Mouse (Mus musculus): ENCODE data around the gene Npb.

Npb gene

DNA sequence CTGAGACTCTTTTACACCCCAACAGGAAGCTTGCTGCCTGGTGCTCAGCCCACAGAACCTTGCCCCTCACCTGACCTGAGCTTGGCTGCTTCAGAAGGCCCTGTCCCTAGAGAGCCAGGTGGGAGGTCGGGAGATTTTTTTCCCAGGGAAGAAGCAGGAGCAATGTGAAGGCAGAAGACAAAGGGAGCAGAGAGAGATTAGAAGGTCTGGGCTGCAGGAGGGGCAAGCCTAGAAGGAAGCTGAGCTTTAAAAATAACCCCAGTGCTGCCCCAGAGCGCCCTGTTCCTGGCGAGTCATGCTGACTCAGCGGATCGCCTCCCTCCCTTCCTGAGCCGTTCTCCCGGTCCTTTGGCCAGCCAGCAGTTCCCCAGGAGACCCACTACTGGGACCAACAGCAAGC lies 21.6 kb downstream of the Npb start:
- POLR2A ChIA-PET = interaction anchor here in 3 of 4 experiments (0.6 to 28.4 kb wide), 70 partner anchors 6 to 516 kb away, joined by 3 to 947 read pairs (median 5); partner anchors contain the start of genes Mrpl12 (in 3 of the 3), Myadml2 (in 3 of the 3), Notum (in 3 of the 3) and Pcyt2 (in 3 of the 3)
- CTCF ChIA-PET = interaction anchor here (0.5 to 2.0 kb wide), 13 partner anchors 13 to 424 kb away, joined by 3 to 8 read pairs (median 3); partner anchors contain the start of gene Pycr1 (in 2 of the 4)

GRCm38 (mm10) chr11:120630401-120630871 lies 22.2 kb downstream of the Npb start:
- ChIA-PET POLR2A (interaction anchor here (0.6 to 28.4 kb wide), 78 partner anchors 6 to 516 kb away, joined by 3 to 947 read pairs (median 5); partner anchors contain the start of genes Pycr1 (in 4 of the 4), Myadml2 (in 3 of the 4), Notum (in 3 of the 4) and Pcyt2 (in 3 of the 4)), CTCF (interaction anchor here in 3 of 4 experiments (0.6 to 2.0 kb wide), 10 partner anchors 13 to 461 kb away, joined by 3 to 8 read pairs (median 4); partner anchors contain the start of gene Pycr1 (in 2 of the 3))

DNA sequence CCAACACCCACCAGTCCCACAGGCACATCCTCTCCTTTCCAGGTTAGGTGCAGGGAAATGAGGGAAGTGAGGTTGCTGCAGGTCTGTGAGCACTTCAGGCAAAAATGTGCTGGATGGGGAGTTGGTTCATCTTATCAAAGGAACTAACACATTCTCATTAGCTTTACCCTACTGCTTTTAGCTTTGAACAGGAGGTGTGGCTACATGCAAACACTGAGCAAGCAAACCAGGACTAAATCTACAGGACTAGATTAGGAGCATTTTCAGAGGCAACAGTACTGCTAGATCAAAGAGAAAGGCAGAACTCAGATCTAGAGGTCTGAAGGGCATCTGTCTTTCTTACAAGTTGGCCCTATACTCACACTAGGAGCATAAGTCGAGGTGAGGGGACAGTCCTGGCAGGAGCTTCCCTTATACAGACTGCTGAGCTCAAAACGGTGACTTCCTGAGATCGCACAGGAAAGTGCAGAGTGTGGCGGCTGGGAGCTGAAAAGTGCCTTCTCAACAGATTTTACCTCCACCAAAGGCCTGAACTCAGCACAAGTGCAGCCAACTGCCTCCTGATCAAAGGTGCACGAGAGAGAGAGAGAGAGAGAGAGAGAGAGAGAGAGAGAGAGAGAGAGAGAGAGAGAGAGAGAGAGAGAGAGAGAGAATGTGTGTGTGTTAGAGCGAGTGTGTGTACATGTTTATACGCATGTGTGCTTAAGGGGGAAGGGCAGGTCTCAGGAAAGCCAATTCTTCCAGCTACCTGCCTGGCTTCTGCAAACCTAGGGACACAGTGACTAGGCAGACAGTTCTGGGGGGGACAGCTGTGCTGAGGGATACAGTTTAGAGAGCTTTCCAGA lies 22.8 kb downstream of the Npb start:
- POLR2A ChIA-PET = interaction anchor here (0.6 to 28.4 kb wide), 73 partner anchors 5 to 1164 kb away, joined by 3 to 947 read pairs (median 5); partner anchors contain the start of genes Pycr1 (in 4 of the 4), Myadml2 (in 3 of the 4), P4hb (in 3 of the 4) and Cenpx (in 2 of the 4)
- CTCF ChIA-PET = interaction anchor here in 3 of 4 experiments (0.6 to 2.0 kb wide), 9 partner anchors 12 to 462 kb away, joined by 3 to 8 read pairs (median 4); partner anchors contain the start of gene Pycr1 (in 2 of the 3)

DNA sequence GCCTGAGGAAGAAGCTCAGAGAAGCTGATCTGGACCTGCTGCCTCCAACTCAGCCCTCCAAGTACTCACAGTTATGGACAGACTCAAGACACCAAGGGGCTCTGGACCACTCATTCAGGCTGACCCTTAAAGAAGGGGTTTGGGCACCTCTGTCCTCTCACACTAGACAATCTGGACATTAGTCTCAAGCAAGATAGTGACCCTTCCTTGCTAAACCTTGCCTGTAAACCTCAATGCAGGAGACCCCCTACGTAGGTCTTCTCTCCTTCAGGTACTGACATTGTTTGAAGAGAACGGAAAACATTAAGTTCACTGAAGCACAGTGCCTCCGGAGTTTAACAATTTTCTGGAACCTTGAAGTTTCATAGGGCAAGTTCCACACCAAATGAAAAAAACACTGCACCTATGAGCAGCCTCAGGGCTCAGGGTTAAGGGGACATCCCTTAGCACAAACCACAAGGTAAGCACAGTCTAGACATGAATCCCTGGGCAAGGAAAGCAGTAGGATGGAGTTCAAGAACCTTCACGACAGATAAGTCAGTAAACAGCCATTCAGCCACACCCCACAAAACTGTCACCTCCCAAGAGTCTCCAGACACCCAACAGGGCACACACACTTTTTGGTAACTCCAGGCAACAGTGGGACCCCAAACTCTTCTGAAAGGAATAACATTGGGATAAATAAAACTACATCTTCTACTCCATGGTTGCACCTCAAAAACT lies 23.6 kb downstream of the Npb start:
- POLR2A ChIA-PET = interaction anchor here (0.5 to 28.4 kb wide), 101 partner anchors 4 to 514 kb away, joined by 3 to 947 read pairs (median 5); partner anchors contain the start of genes Pycr1 (in 4 of the 4), Myadml2 (in 3 of the 4), P4hb (in 3 of the 4) and Pcyt2 (in 3 of the 4)

GRCm38 (mm10) chr11:120632559-120633519 lies 24.6 kb downstream of the Npb start:
- POLR2A ChIA-PET = interaction anchor here (0.5 to 28.4 kb wide), 126 partner anchors 4 to 513 kb away, joined by 3 to 947 read pairs (median 4); partner anchors contain the start of genes Myadml2 (in 4 of the 4), Pycr1 (in 4 of the 4), Sirt7 (in 4 of the 4) and Aspscr1 (in 3 of the 4)

More for the DNA sequence above, 23.6 kb downstream of the Npb start:
- CTCF ChIA-PET = interaction anchor here in 1 of 4 experiments (0.5 to 1.6 kb wide), 7 partner anchors 19 to 254 kb away, joined by 3 to 5 read pairs (median 5); partner anchors contain the start of genes Cenpx, Lrrc45 and Notum

GRCm38 (mm10) chr11:120633520-120634343 lies 25.5 kb downstream of the Npb start, which contains the start of gene Mafg:
Gene Mafg, minus strand, starts transcription at chr11:120633600.
- ChIA-PET CTCF (interaction anchor here (0.7 to 2.1 kb wide), 15 partner anchors 9 to 291 kb away, joined by 3 to 6 read pairs (median 4); partner anchors contain the start of genes Sirt7 (in 2 of the 4), Notum (in 1 of the 4) and Pycr1 (in 1 of the 4)), POLR2A (interaction anchor here (0.5 to 28.4 kb wide), 87 partner anchors 3 to 512 kb away, joined by 3 to 947 read pairs (median 4); partner anchors contain the start of genes Myadml2 (in 4 of the 4), Pycr1 (in 4 of the 4), Sirt7 (in 4 of the 4) and Aspscr1 (in 3 of the 4))

More at GRCm38 (mm10) chr11:120632559-120633519, 24.6 kb downstream of the Npb start:
- CTCF ChIA-PET = interaction anchor here (0.5 to 2.1 kb wide), 21 partner anchors 8 to 292 kb away, joined by 3 to 6 read pairs (median 4); partner anchors contain the start of genes Sirt7 (in 2 of the 4), Cenpx (in 1 of the 4), Lrrc45 (in 1 of the 4) and Notum (in 1 of the 4)

GRCm38 (mm10) chr11:120634810-120635209 lies 26.5 kb downstream of the Npb start:
- CTCF ChIA-PET = no interaction called here
- POLR2A ChIA-PET = interaction anchor here (0.6 to 28.4 kb wide), 28 partner anchors 2 to 1429 kb away, joined by 3 to 947 read pairs (median 4); partner anchors contain the start of genes Pycr1 (in 4 of the 4), P4hb (in 3 of the 4), Myadml2 (in 2 of the 4) and Notum (in 2 of the 4)

DNA sequence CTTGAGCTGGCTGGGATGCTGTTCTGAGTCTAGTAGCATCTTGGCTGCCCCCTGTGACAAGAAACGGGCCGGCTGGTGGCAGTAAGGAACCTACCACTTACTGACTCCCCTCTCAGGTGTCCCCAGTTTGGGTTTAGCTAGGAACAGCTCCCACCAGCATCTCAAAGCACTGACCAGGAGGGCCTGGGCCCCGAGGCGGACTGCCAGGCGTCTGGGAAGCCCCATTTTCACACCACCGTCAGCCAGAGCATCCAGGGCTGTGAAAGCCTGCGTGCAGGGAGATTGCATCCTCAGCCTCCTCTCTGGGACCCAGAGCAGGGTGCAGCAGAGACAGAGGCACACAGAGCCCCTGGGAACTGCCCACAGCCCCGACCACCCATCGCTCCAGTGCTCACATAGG lies 33.0 kb downstream of the Npb start:
- POLR2A ChIA-PET = interaction anchor here in 3 of 4 experiments (0.8 to 27.6 kb wide), 12 partner anchors 8 to 159 kb away, joined by 3 to 947 read pairs (median 5); partner anchors contain the start of genes Mafg (in 3 of the 3), Cenpx (in 1 of the 3), Lrrc45 (in 1 of the 3) and Notum (in 1 of the 3)
- CTCF ChIA-PET = no interaction called here

DNA sequence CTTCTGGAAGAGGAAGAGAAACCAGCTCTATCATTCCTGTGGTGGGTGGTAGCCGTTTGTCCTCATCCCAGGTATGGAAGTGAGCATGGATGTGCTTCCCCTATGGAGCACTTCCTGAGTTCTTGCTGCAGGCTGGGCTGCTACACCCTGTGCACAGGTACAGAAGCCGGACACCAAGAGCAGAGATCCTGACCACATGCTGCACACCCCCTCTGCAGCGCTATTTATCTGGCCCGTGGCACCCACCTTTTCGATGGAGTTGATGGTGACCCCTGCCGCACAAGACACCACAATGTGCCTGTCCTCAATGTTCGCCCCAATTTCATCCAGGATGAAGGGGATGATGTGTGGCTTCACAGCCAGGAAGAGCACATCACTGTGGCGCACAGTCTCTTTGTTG lies 33.6 kb downstream of the Npb start:
- POLR2A ChIA-PET = interaction anchor here (0.5 to 27.6 kb wide), 22 partner anchors 8 to 260 kb away, joined by 3 to 947 read pairs (median 14); partner anchors contain the start of genes Mafg (in 3 of the 4), Sirt7 (in 2 of the 4), Cenpx (in 1 of the 4) and Lrrc45 (in 1 of the 4)
- CTCF ChIA-PET = interaction anchor here in 2 of 4 experiments (1.4 to 2.4 kb wide), 4 partner anchors 9 to 135 kb away, joined by 3 to 24 read pairs (median 6); partner anchors contain the start of genes Mafg (in 1 of the 2) and Notum (in 1 of the 2)

DNA sequence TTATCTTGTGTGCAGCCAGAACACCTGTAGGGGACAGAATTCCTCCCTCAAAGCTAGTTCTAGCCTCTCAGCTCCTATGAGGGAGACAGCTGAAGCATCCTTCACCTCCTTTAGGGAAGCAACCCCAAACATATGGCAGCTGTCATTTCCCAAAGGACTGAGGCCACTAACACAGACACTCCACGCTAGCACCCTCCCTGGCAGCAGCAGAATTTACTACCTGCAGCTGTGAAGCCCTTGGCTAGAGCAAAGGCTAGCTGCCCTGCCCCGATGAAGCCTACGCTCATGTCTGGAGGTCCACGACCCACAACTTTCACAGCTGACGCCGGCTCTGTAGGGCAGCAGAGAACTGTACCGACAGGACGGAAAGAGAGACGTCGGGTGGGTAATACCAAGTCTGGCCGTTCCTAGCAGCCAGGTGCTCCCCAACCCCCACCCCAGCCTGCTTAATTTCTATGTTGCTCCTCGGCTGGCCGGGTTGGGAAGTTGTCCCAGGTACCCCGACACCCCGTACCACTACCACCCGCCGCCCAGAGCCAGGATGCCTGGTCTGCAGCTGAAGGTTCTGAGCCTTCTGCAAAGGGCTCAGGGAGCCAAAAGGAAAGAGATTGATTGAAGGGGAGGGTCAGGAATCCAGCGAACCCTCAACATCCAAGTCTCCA lies 34.8 kb downstream of the Npb start:
- ChIA-PET CTCF (interaction anchor here (0.5 to 2.4 kb wide), 29 partner anchors 8 to 153 kb away, joined by 3 to 24 read pairs (median 4); partner anchors contain the start of genes Mafg (in 2 of the 4), Notum (in 2 of the 4), Cenpx (in 1 of the 4) and Lrrc45 (in 1 of the 4)), POLR2A (interaction anchor here (0.5 to 27.6 kb wide), 125 partner anchors 8 to 594 kb away, joined by 3 to 947 read pairs (median 5); partner anchors contain the start of genes Cenpx (in 4 of the 4), Lrrc45 (in 4 of the 4), Mafg (in 4 of the 4) and Notum (in 4 of the 4))

DNA sequence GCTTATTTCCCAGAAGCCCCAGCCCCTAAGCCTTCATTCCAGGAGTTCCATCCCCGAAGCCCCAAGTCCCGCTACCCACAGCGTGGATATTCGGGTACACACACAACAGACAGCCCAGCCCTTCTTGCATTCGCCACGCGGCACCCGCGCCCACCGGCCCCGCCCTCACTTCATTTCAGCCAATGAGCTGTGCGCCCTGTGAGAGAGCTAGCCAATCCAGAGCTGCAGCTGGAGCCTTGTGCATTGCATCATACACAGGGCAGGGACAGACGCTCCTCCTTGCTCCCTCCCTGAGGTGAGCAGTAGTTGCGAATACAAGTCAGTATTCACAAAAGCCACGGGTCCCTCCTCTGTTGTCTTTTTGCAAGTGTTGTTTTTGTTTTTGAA lies 35.3 kb downstream of the Npb start, which contains the start of gene Pycr1:
Pycr1 (minus strand) TSS at position 169 of the 387 bp plus-strand sequence.
- ChIA-PET CTCF (interaction anchor here (0.6 to 2.4 kb wide), 28 partner anchors 9 to 339 kb away, joined by 3 to 24 read pairs (median 4); partner anchors contain the start of genes Mafg (in 2 of the 4), Notum (in 2 of the 4) and Sirt7 (in 1 of the 4)), POLR2A (interaction anchor here (0.5 to 27.6 kb wide), 143 partner anchors 9 to 593 kb away, joined by 3 to 947 read pairs (median 4); partner anchors contain the start of genes Cenpx (in 4 of the 4), Lrrc45 (in 4 of the 4), Mafg (in 4 of the 4) and Notum (in 4 of the 4))

DNA sequence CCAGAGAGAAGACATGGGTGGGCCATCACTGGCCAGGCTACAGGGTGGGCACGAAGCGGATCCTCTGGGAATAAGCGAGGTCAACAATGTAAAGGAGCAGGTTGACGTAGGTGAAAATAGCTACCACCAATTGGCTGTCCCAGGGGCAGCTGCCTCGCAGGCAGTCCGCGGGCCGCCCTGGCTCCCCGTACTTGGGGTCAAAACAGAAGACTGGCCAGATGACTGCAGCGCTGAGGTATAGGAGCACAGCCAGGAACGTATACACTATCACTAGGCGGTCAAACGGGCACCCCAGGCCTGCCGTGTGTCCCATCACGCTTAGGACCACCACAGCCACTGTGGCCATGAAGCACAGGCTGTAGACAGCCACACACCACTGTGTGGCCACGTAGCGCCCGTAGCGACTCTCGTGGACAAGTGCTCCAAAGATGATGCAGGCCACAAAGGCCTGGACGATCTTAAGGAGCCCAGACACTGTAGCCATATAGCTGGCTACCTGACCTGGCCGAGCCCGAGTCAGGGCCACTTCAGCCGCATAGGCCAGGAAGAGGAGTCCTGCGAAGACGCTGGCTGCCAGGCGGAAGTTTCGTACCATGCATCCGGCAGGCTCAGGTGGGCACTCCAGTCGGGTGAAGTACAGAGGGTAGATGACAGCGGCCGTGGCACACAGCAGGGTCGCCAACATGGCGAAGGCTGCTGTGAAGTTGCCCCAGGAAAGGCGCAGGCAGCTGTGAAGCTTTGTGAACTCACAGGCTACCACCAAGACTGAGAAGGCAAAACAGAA lies 39.0 kb downstream of the Npb start:
- POLR2A ChIA-PET = interaction anchor here in 3 of 4 experiments (0.5 to 27.6 kb wide), 33 partner anchors 9 to 333 kb away, joined by 3 to 947 read pairs (median 6); partner anchors contain the start of genes Mafg (in 3 of the 3), Arl16 (in 1 of the 3), Ccdc137 (in 1 of the 3) and Notum (in 1 of the 3)
- CTCF ChIA-PET = interaction anchor here in 2 of 4 experiments (1.1 to 1.9 kb wide), 5 partner anchors 9 to 129 kb away, joined by 3 to 5 read pairs (median 4); no protein-coding TSS in a partner anchor

Measured in embryonic stem cell, embryonic (primary cell).